Mouse (Mus musculus) stomach, adult 2 months (tissue): ENCODE data around the gene Rpl22. TPM values are rescaled to one million over a fixed set of nuclear protein-coding genes. Genes with fewer than 3 reads are reported as not detected.

Source experiments
- polyA plus RNA-seq: library from polyadenylated mRNA; depleted of rRNA; stranded (reverse); fragments of >200 nt; gene quantifications from 2 replicates; pipeline ENCODE4 v1.2.3, GENCODE M21; 2012; rRNA removed

The Rpl22 gene
- polyA plus RNA-seq = 3.8 and 6.2 TPM in 2 replicates

DNA sequence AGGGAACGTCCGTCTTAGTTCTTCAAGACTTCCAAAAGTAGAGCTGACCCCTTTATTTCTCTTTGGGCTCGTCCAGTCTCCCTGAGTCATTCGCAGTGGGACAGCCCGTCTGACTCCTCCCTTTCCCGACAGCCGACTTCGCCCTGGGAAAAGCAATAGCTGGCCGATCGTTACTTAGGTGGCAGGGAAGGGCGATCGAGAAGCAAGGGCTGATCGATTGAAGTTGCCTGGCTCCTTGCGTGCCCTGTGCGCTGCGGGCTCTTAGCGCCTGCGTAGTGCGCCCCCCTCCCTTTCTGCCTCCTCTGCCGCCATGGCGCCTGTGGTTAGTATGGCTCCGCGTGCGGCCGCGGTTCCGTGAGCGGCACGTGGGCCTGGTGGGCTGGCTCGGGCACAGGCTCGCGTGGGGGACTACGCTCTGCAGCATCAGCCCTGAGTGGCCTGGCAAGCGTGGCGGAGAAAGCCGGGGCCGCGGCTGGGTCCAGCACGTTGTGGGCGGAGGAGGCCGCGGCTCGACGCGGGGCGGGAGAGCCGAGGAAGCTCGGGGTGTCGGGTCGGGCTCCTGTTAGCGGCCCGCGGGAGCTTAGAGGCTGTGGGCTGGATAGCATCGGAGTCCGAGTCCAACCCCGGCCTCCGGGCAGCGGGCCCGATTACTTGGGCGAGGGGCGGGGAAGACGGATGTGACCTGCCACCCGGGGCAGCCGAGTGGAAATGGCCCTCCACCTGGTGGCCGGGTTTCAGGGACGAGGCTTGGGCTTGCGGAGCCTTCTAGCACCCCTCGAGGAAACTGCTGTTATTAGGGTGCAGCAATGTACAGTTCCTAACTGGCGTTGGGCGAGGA is at the start of gene Rpl22:
TSS of gene Rpl22 (plus strand) at position 169 of the 838 bp plus-strand sequence.

DNA sequence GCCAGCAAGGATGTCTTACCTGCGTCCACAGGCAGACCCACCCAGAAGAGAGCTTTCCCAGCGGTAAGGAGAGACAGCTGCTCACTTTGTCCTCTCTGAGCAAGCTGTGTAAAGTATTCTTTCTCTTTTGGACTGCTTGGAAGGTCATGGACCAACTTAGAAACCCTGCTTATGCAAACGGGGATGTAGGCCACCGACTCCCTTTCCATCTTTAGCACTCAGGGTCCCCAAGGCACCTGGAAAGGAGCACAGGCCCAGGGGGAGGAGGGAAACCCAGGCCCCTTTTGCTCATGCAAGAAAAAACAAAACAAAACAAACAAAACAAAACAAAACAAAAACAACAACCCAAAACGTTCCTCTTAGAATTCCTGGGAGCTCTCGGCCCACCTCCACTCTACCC is 34.0 kb upstream of the Rpl22 start, which contains the start of gene Hes3:
TSS of gene Hes3 (minus strand) at position 101 of the 400 bp plus-strand sequence.

DNA sequence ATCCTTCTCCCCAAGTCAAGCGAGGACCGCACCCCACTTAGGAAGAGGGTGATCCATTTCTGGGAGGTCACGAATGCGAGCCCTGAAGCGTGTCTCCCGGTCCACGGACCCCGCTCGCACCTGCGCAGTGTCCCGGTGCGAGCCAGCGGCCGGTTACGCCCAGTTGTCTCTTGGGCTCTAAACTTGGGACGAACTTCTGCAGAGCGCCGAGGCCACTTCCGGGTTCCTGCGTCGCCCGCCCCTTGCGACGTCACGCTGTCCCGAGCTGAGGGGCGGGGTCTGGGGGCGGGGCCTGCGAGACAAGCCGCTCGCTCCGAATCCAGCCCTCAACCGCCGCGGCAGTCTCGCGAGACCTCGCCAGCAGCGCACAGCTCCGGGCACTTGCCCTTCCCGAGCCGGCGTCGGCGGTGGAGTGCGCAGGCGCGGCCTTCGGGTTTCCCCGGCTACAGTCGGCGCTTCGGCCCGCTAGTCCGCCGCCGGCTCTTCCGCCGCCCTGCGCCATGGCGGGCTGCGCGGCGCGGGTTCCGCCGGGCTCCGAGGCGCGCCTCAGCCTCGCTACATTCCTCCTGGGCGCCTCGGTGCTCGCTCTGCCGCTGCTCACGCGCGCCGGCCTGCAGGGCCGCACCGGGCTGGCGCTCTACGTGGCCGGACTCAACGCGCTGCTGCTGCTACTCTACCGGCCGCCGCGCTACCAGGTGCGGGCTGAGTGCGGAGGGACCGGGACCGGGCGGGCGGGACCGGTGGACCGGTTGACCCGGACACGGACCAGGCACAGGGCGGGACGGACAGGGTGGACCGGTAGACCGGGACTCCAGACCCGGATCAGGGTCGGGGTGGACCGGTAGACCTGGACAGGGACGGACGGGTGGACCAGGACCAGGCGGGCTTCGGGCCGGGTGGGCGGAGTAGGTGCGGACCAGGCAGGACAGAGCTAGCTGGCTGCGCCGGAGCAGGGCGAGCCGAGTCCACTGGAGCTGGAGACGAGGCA is 28.4 kb upstream of the Rpl22 start, which contains the start of gene Icmt:
TSS of gene Icmt (plus strand) at position 354 of the 988 bp plus-strand sequence.

DNA sequence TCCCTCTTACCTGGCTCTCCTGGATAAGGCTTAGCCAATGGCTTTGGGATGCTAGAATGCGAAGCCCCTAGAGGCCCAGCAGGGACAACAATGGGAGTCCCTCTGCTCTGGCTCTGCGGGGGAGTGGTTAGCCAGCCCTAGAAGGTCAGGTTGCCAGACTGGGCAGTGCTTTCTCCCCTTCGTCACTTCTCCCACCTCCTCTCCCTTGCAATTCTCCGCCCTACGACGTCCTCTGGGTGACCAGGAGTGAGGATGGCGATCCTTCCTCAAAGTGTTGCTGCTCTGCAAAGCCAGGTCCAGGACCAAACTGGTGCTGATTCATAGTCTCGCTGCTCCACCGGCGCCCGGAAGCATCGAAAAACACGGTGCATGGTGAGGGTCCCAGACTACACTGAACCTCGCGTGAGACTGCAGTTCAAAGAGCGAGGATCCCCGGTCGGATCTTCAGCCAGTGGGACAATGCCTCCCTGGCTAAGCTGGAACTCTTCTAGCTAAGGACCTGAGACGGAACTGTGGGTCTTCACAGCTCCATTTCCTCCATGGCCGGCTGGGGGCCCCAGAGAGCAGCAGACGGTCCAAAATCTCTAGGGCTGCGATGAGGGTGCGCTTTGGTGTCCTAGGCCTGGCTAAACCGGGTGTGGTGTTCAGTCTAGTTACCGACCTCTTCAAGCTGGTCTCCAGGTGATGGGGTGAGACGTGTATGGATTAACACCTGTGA is 6.9 kb upstream of the Rpl22 start, which contains the start of gene Rnf207:
TSS of gene Rnf207 (minus strand) at position 477 of the 718 bp plus-strand sequence.

DNA sequence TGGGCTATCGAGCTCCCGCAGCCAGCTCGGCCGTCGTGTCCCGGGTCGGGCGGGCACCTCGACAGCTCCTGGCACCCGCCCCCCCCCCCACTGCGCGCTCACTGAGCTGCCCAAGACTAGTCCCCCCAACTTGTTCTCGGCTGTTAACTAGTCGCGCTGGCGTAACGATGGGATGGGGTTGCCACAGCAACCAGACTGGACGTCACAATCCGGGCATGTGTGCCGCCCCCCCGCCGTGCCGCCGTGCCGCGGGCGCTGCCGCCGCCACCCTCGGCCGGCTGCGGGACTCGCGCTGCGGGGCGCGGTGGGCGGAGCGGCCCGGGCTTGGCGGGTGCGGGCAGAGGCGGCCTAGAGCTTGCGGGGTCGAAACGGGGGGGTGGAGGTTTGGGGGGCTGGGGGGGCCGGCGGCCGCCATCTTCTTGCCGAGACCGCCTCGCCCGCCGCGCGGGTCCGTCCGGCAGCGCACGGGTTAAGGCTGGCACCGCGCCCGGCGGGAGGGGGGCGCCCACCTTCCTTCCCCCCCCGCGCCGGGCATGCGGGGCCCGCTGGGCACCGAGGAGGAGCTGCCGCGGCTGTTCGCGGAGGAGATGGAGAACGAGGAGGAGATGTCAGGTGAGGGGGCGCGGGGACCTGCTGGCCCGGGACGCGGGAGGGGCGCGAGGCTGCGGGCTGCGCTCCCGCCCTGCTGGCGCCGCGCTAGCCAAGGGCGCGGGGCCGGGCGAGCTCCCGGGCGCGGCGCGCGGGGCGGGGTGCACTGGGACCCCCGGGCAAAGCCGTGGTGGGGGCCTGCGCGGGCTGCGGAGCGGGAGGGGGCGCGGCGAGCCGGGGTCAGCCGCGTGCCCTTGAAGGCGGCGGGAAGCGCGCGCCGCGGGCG is 13.1 kb downstream of the Rpl22 start, which contains the start of gene Chd5:
TSS of gene Chd5 (plus strand) at position 233 of the 874 bp plus-strand sequence.

Other genes starting within 250 kb of the Rpl22 start
- gene Tnfrsf25, start 209.8 kb upstream of the Rpl22 start, polyA plus RNA-seq = 3.6 and 4.1 TPM in 2 replicates
- 35.6 and 61.3 TPM in 2 replicates for gene Espn, start 173.4 kb upstream of the Rpl22 start, polyA plus RNA-seq
- 1.4 and 2.2 TPM in 2 replicates for gene Hes2, start 166.9 kb upstream of the Rpl22 start, polyA plus RNA-seq
- 20.9 and 22.8 TPM in 2 replicates for gene Acot7, start 147.6 kb upstream of the Rpl22 start, polyA plus RNA-seq
- 9.9 and 15.4 TPM in 2 replicates for gene Gpr153, start 51.5 kb upstream of the Rpl22 start, polyA plus RNA-seq
- gene Hes3, start 34.1 kb upstream of the Rpl22 start, polyA plus RNA-seq = not detected in 2 replicates
- 12.2 and 15.1 TPM in 2 replicates for gene Icmt, start 28.5 kb upstream of the Rpl22 start, polyA plus RNA-seq
- 2.5 and 2.9 TPM in 2 replicates for gene Rnf207, start 6.7 kb upstream of the Rpl22 start, polyA plus RNA-seq
- 0.38 and 0.61 TPM in 2 replicates for gene Chd5, start 12.9 kb downstream of the Rpl22 start, polyA plus RNA-seq
- 0.66 and 0.67 TPM in 2 replicates for gene Nphp4, start 151.0 kb downstream of the Rpl22 start, polyA plus RNA-seq
- gene Kcnab2, start 152.1 kb downstream of the Rpl22 start, polyA plus RNA-seq = 1.3 and 2.1 TPM in 2 replicates